Mouse (Mus musculus) testis, adult 2 months (tissue): ENCODE results near the gene Crtc1. TPM values are rescaled to one million over a fixed set of nuclear protein-coding genes. Genes with fewer than 3 reads are reported as not detected.

Source experiments
- H3K27ac ChIP-seq: fragments of 200-500 bp; 2 replicates; pipeline ENCODE4 v1.5.1; 2012; ENCODE audit warnings: low read depth, low read length; ENCODE audit not compliant: control insufficient read depth, insufficient read depth
- H3K27me3 ChIP-seq: fragments of 200-500 bp; 2 replicates; pipeline ENCODE4 v1.6.1; 2012; ENCODE audit warnings: mild to moderate bottlenecking, low read length, moderate library complexity; ENCODE audit not compliant: control insufficient read depth, insufficient read depth
- H3K36me3 ChIP-seq: fragments of 200-500 bp; 2 replicates; pipeline ENCODE4 v1.6.1; 2012; ENCODE audit warnings: mild to moderate bottlenecking, low read length; ENCODE audit not compliant: control insufficient read depth, insufficient read depth
- H3K4me1 ChIP-seq: fragments of 200-500 bp; 2 replicates; pipeline ENCODE4 v1.6.1; 2012; ENCODE audit warnings: low read length; ENCODE audit not compliant: control insufficient read depth, insufficient read depth
- H3K4me3 ChIP-seq: fragments of 200-500 bp; 2 replicates; pipeline ENCODE4 v1.5.1; 2012; ENCODE audit warnings: low read depth, mild to moderate bottlenecking, low read length, moderate library complexity, mixed read lengths; ENCODE audit not compliant: control insufficient read depth
- CTCF ChIP-seq: fragments of 200-500 bp; IDR thresholded peaks from 2 replicates; pipeline ENCODE4 v1.5.1; 2012; ENCODE audit warnings: low read depth, mild to moderate bottlenecking, inconsistent platforms, low read length, moderate library complexity; ENCODE audit not compliant: control insufficient read depth, insufficient read depth, insufficient replicate concordance
- POLR2A ChIP-seq: fragments of 200-500 bp; IDR thresholded peaks from 2 replicates; pipeline ENCODE4 v1.6.1; 2012; ENCODE audit warnings: low read depth, mild to moderate bottlenecking, inconsistent platforms, low read length, moderate library complexity; ENCODE audit not compliant: control insufficient read depth
- polyA plus RNA-seq: library from polyadenylated mRNA; depleted of rRNA; stranded (reverse); fragments of >200 nt; gene quantifications from 2 replicates; pipeline ENCODE4 v1.2.3, GENCODE M21; 2012

The Crtc1 gene
- polyA plus RNA-seq, 1 experiment = 12.3 TPM

DNA sequence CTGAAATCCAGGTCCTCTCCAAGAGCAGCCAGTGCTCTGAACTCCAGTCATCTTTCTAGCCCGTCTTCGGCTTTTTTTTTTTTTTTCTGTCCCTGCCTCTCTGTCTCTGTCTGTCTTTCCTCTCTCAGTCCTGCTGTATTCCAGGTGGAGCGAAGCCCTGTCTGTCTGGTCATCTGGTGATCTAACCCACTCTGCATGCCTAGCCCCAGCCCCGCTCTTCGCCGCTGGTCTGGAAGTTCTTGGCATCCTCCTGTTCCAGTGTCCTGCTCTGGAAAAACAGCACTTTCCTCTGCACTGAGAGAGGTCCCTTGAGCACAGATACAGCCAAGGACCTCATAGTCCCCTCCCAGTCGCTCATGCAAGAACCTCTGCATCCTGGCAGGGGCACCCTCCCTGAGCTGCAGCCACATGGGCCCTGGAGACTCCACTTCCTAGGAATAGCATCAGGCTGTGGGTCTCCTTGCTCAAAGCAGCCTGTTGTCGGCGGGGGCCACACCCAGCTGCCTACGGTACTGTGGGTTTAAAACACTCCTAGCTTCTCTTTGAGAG lies 77.8 kb downstream of the Crtc1 start:
- Histone ChIP-seq H3K4me1 (no peaks in the 10 kb centered on the region), H3K4me3 (no peak overlapping the region)
- TF ChIP-seq CTCF (no peak), POLR2A (no peak)

DNA sequence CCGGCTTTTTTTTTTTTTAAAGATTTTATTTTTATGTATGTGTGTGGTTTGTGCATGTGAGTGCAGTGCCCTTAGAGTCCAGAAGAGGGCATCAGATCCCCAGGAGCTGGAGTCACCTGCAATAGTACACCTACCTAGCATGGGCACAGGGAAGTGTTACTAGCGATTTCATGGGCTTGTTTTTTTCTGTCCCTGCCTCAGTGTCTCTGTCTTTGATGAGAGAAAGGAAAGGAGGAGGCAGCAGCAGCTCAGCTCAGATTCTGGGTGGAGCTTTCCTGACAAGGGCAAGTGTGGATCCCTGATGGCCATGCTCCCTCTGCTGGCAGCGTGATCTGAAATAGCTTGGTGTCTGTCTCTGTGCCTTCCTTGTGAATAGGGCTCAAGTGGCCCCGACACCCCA lies 78.6 kb downstream of the Crtc1 start:
- Histone ChIP-seq H3K27ac (no peak overlapping the region), H3K4me3 (no peak overlapping the region), H3K27me3 (no peaks in the 10 kb centered on the region), H3K36me3 (no peaks in the 10 kb centered on the region), H3K4me1 (no peaks in the 10 kb centered on the region)
- TF ChIP-seq POLR2A = no peak
- TF ChIP-seq CTCF = peak; percentile 29; the same call in 1 of the 2 replicates

More for the DNA sequence above, 77.8 kb downstream of the Crtc1 start:
- no peaks in the 10 kb centered on the region for H3K27me3 ChIP-seq
- no peaks in the 10 kb centered on the region for H3K36me3 ChIP-seq
- no peak overlapping the region for H3K27ac ChIP-seq

DNA sequence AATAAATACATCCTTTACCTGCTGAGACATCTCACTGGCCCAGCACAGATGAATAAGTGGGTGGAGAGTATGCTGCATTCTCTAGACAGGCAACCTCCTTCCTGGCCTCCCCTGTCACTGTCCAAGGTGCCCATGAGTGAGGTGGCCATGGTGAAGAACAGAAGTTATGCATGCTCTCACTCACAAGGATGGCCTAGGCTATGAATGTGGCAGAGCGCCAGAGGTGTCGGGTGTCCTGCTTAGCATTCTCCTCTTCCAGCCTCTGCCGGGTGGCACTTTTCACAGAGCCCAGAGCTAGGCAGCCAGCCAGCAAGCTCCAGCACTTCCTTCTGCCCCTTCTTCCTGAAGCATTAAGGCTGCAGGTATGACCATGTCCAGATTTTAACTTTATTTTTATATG lies 80.0 kb downstream of the Crtc1 start:
- Histone ChIP-seq H3K27ac (no peak overlapping the region), H3K4me3 (no peak overlapping the region), H3K27me3 (no peaks in the 10 kb centered on the region), H3K4me1 (peaks cover under 1% of the 10 kb centered on the region; the same call in 1 of the 2 replicates), H3K36me3 (no peaks in the 10 kb centered on the region)
- TF ChIP-seq POLR2A (no peak), CTCF (no peak)

GRCm38 (mm10) chr8:70356111-70356510 lies 83.3 kb downstream of the Crtc1 start:
- no peak overlapping the region for H3K27ac ChIP-seq
- no peak for TF ChIP-seq POLR2A
- no peak for TF ChIP-seq CTCF

DNA sequence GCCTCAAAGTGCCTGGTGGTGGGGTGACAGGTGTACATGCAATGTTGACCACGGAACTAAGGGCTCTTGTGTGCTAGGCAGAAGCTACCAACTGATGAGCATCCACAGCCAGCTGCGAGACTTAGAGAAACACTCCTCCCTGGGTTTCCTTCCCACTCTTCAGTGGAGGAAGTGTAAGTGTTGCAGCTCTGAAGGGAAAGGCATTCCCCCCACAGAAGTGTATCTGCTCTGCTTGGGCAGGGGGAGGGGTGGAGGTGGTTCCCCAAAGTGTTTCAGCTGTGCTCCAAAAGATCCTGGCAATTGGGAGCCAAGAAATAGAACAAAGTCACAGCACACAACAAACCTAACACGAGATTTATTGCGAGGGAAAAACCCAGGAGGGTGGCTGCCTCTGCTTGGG lies 85.4 kb downstream of the Crtc1 start:
- Histone ChIP-seq H3K4me1 (peaks cover 31% of the 10 kb centered on the region), H3K4me3 (peak overlapping the region; percentile 87), H3K27me3 (no peaks in the 10 kb centered on the region), H3K27ac (peak overlapping the region; percentile 97), H3K36me3 (no peaks in the 10 kb centered on the region; the same call in 1 of the 2 replicates)
- 0 out of 2 replicates have a peak, but pooled peaks have one; percentile 16 for TF ChIP-seq POLR2A
- no peak for TF ChIP-seq CTCF

More at GRCm38 (mm10) chr8:70356111-70356510, 83.3 kb downstream of the Crtc1 start:
- H3K4me1 ChIP-seq = peaks cover 22% of the 10 kb centered on the region
- no peak overlapping the region for H3K4me3 ChIP-seq
- no peaks in the 10 kb centered on the region; the same call in 1 of the 2 replicates for H3K36me3 ChIP-seq
- no peaks in the 10 kb centered on the region for H3K27me3 ChIP-seq

DNA sequence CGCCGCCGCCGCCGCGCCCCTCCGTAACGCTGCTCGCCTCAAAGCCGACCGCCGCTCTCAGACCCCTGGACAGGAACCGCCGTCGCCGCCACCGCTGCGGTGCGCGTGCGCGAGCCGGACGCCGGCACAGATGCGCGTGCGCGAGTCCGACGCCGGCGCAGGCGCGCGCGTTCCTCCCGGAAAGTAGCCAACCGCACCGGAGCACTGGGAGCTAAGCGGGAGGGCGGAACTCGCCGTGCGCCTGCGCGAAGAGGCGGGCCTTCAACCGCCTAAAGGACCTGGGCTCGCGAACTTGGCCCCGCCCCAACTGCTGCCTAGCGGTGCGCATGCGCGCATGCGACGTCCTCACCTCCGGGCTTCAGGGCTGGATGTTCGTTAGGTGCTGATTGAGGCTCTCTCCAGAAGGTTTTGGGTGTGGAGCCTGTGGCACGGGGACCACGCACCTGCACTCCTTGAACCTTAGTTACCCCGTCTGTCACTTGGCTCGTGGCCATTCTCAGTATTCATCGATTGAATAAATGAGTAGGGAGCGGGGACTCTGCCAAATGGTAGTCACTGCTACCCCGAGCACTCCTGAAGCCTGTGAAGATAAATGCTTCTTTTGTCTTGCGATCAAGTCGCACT lies 86.1 kb downstream of the Crtc1 start, which contains the start of gene Upf1:
Upf1 (minus strand) TSS at position 85 of the 624 bp plus-strand sequence.
- no peaks in the 10 kb centered on the region for H3K27me3 ChIP-seq
- H3K27ac ChIP-seq = peak within 1 kb of the TSS; percentile 97
- no peaks in the 10 kb centered on the region; the same call in 1 of the 2 replicates for H3K36me3 ChIP-seq
- H3K4me1 ChIP-seq = peaks cover 31% of the 10 kb centered on the region
- TF ChIP-seq POLR2A (peak; percentile 99), CTCF (no peak)
- H3K4me3 ChIP-seq = peak within 1 kb of the TSS; percentile 99

DNA sequence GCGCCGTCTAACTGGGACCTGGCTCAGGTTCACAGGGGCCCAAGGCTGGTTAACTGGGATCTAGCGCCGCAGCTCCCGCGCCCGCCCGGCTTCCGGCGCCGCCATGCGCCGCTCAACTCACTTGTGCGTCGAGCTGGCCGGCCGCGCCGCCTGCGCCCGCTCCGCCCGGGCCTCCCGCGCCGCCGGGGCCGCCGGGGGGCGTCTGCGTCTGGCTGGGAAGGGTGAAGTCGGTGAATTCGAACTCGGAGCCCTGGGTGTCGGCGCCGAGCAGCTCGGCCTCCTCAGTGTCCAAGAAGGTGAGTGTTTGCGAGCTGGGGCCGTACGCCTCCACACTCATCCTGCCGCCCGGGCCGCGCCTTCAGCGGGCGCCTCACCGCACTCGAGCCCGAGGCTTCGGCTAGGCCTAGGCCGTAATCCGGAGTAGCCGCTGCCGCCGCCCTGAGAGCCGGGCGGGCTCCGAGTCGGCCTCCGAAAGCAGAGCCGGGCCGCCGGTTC lies 86.7 kb downstream of the Crtc1 start:
- TF ChIP-seq CTCF = no peak
- no peak for TF ChIP-seq POLR2A
- Histone ChIP-seq H3K4me1 (peaks cover 31% of the 10 kb centered on the region), H3K27me3 (no peaks in the 10 kb centered on the region), H3K36me3 (no peaks in the 10 kb centered on the region; the same call in 1 of the 2 replicates), H3K27ac (peak overlapping the region; percentile 96), H3K4me3 (peak overlapping the region; percentile 99)
